Mouse (Mus musculus) brain, embryonic 14.5 days (tissue): Measurements from ENCODE around the gene Polr1c. TPM values are rescaled to one million over a fixed set of nuclear protein-coding genes. Genes with fewer than 3 reads are reported as not detected.
A peak's percentile ranks its signal among the peaks of the same experiment; 100 is the strongest.

ENCODE experiments used
- DNase-seq: peaks from one replicate; pipeline ENCODE4 v3.0.0-alpha.2; 2011; ENCODE audit warnings: low read depth
- CTCF ChIP-seq: fragments of 200-500 bp; IDR thresholded peaks from 2 replicates; pipeline ENCODE4 v1.5.1; 2012; ENCODE audit warnings: inconsistent platforms, mild to moderate bottlenecking, moderate library complexity, borderline replicate concordance; ENCODE audit not compliant: insufficient read depth, insufficient read length; ENCODE audit errors: extremely low read depth
- POLR2A ChIP-seq: fragments of 200-500 bp; IDR thresholded peaks from 2 replicates; pipeline ENCODE4 v1.6.1; 2012; ENCODE audit warnings: mild to moderate bottlenecking, inconsistent platforms, borderline replicate concordance; ENCODE audit not compliant: poor library complexity, insufficient read depth, insufficient read length, severe bottlenecking; ENCODE audit errors: extremely low read depth
- polyA plus RNA-seq: library from polyadenylated mRNA; depleted of rRNA; stranded (reverse); fragments of >200 nt; gene quantifications from 2 replicates; pipeline ENCODE4 v1.2.3, GENCODE M21; 2012; rRNA removed

The Polr1c gene
- polyA plus RNA-seq: 98.2 and 137 TPM in 2 replicates

DNA sequence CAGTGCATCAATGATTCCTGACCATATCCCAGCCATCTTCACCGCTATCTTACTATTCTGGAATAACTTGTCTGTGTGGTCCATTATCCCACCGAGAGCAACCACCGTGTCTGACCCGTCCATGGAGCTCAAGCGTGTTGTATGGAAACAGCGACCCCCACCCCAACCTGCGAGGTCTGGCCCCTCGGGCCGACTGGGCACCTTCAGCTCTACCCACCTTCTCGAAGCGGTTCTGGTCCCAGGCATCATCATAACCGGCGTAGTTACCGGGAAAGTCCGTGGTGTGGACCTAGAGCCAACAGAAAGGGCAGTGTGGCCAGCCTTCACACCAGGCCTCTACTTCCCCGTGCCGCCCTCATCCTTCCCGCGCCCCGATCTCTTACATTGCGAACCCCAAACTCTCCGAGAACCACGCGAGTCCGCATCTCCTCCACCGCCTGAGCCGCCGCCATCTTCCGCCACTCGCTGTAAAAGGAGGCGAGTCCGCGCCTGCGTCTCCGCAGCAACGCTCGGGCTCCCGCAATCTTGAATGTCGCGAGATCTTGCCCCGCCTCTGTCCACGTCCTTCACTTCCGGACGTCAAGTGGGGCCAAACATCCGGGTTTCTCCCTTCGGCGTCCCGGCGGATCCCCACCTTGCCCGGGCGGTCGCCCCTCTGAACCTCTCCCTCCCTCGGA, at the start of gene Polr1c, which contains the start of gene Yipf3:
Gene Polr1c, minus strand, starts transcription at position 543 of the 677 bp plus-strand sequence.
Gene Yipf3, plus strand, starts transcription at position 569 of the 677 bp plus-strand sequence.
- TF ChIP-seq CTCF: no peak
- peak; percentile 59; the same call in 1 of the 2 replicates for TF ChIP-seq POLR2A
- DNase-seq: peak; percentile 98

DNA sequence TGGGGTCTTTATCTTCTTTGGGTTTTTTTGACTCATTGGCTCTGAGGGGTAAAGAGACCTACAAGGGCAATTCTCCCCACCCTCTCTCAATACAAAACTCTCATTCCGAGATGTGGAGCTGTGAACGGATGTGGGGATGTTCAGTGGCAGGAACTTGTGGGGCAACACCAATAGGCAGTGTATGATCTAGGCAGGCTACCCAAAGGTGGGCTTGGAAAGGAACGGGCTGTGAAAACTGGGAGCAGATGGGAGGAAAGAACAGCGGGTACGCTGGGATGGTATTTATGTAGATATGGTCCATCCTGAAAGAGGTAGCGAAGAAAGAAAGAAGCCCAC, 49.1 kb upstream of the Polr1c start:
- TF ChIP-seq CTCF: no peak
- TF ChIP-seq POLR2A: no peak

DNA sequence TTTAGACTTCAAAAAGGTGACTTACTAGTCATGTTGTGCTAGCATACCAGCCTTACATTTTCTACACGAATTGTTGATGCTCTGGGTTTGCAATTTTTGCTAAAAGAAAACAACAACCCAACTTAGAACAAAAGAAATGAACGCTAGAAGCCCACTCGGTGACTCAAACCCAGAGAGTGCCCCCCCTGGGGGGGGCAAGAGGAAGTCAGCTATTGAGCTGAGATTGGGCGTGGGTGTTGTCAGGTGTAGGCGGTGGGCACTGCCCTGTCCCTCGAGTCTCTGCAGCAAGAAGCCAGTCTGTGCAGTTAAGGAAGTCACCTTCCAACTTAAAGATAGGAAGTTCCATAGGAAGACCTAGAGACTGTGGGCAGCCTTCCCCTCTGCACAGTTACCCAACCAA, 48.7 kb upstream of the Polr1c start:
- TF ChIP-seq CTCF (no peak), POLR2A (no peak)
- no peak for DNase-seq

More for the DNA sequence above, 49.1 kb upstream of the Polr1c start:
- DNase-seq: no peak

DNA sequence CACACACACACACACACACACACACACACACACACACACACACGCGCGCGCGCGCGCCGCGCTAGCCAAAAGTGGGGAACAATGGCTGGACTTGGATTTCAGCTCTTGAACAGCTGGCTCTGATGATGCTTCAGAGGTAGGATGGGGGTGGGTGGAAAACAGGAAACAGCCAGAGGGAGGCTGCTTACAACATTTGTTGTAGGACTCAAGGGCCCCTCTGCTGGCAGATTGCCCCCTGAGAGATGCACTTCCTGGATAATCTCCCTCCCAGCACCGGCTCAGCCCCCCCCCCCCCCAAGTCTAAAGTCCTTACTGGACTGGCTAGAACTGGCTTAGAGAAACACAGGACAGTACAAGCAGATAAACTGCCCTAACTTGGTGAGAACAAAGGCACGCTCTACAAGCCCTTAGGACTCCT, 39.8 kb upstream of the Polr1c start:
- no peak for TF ChIP-seq CTCF
- no peak for TF ChIP-seq POLR2A
- DNase-seq: peak; percentile 51

DNA sequence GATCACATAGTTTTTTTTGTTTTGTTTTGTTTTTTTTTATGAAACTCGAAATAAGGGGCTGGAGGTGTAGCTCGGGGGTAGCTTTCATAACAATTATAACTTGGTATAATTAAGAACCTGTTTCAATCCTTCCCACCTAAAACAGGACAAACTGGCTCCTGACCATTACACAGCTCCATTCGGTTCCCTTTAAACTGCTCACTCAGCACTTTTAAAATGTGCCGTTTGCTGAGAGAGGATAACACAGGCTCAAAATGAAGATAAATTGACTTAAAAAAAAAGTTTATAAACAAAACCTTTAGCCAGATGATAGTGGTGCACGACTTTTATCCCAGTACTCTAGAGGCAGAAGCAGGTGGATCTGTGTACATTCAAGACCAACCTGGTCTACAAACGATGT, 37.6 kb upstream of the Polr1c start:
- no peak for TF ChIP-seq POLR2A
- no peak for TF ChIP-seq CTCF

DNA sequence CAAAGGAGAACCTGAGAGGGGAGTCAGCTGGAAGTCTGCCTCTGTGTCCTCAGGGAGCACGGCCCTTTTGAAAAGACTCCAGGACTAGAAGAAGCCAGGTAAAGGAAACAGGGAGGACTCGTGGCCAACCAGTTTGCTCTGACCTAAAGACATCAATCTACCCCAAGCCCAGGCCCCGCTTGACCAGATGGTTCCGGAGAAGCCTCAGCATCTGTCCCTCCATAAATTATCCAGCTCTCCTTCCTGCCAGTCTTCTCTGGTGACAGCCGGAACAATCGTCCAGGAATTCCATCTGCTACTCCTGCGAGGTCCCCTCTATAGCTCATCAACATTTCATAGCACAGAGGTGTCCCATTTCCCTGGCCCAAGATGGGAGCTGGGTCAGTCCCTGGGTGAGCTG, 36.8 kb upstream of the Polr1c start:
- no peak for DNase-seq
- TF ChIP-seq POLR2A (no peak), CTCF (no peak)

More for the DNA sequence above, 37.6 kb upstream of the Polr1c start:
- DNase-seq: no peak

DNA sequence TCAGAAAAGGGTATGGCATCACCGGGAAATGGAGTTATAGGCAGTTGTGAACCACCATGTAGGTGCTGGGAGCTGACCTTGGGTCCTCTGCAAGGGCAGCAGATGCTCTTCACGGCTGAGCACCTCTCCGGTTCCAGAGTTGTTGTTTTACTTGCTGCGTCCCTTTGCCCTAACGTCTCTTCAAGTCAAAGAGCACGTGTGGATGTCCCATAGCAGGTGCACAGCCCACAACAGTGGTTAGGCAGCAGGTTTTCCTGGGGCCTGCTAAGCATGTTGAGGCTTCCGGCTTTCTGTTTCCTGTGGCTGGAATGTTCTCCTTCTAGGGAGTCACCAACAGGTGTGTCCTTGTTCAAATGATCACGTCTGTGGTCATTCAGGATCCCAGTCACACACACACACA, 36.1 kb upstream of the Polr1c start:
- no peak for DNase-seq
- no peak for TF ChIP-seq CTCF
- TF ChIP-seq POLR2A: no peak

DNA sequence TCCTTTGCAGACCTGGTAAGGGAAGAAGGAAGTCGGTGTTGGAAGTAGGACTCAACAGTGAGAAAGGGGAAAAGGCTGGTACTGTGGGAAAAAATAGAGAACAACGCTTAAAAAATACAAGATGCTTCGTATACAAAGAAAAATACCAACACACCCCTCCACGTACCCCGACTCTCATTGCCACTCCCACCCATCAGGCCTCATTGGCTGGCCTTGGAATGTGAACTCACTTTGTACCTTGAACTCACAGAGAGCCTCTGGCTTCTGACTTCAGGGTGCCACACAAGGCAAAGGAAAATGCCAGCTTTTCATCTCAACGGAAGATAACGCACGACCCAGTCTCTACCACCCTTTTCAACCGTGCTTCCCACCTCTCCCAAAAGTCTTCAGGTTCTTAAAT, 35.3 kb upstream of the Polr1c start:
- no peak for TF ChIP-seq CTCF
- DNase-seq: no peak

DNA sequence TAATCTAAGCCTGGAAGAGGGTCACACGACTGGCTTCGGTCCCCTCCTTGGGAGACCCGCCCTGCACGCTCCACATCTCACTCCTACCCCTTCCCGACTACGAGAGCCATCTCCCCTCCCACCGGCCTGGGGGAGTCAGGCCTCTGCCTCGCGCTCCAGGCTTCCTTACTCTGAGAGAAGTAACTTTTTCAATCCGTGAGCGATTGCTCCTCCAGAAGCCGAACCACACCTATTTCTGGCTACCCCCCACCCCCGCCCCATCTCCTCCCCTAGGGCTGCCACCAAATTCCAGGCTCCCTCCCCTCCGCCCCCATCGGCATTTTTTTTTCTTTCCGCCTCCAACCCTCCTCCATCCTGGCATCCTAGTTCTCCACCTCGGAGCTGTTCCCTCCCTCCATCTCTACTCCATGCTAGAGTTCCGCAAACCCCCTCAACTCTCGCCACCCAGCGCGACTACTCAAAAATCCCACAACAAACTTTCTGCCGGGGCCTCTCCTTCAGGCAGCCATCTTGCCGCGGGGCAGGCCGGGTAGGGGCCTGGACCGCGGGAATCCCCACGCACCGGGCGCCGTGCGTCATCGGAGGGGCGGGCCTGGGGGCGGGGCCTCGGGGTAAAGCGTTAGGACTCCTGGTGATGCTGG, 34.7 kb upstream of the Polr1c start, which contains the start of gene Tjap1:
Gene Tjap1, minus strand, starts transcription at position 544 of the 641 bp plus-strand sequence.
- DNase-seq: peak; percentile 95
- TF ChIP-seq POLR2A (peak; percentile 62; the same call in 1 of the 2 replicates), CTCF (no peak)

DNA sequence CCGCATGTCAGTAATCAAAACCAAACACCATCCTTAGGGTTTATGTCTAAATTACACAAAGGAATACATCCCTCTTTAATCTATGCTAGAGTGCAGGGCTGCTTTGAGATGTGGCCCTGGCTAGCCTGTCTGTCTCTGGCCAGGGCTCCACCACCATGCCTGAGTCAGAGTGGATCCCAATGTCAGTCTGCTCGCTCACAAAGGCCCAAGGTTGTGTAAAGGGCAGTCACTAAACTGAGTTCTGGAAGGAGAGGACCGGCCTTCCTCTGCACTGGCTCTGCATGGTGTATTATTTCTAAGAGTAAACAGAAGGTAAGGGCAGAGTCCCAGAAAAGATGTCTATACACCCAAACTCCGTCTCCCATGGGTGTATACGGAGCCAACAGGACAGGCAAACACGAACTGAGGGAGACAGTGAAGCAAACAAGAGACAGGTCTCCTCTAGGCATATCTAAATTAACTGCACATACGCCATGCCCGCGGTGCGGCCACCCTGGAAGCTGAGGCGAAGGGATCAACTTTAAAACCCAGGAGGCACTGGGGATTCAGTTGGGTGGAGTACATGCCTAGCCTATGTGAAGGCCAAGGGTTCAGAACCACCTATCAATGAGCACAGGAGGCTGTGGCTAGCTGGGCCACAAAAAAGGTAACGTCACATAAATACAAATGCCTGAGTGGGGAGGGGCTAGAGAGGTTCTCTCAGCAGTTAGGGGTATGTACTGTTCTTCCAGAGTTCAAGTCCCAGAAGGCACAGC, 30.3 kb upstream of the Polr1c start:
- TF ChIP-seq CTCF (no peak), POLR2A (no peak)
- DNase-seq: no peak

DNA sequence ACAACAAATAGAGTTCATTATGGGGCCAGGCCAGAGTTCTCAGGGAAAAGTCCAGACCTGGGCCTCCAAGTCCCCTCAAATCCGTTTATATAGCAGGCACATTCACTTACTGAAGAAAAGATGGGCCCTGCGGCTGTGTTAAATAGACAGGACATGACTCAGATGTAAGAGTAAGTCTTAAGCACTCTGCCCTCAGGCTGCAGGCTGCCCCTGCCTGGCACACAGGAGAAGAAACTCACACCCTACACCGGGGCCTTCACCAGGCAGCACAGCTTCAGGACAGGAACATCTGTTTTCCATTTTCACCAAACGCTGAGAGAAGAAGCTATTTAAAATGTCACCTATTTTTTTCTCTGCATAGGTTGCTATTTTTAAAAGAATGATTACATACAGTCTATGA, 29.7 kb upstream of the Polr1c start:
- DNase-seq: no peak
- TF ChIP-seq CTCF: no peak
- TF ChIP-seq POLR2A: no peak

DNA sequence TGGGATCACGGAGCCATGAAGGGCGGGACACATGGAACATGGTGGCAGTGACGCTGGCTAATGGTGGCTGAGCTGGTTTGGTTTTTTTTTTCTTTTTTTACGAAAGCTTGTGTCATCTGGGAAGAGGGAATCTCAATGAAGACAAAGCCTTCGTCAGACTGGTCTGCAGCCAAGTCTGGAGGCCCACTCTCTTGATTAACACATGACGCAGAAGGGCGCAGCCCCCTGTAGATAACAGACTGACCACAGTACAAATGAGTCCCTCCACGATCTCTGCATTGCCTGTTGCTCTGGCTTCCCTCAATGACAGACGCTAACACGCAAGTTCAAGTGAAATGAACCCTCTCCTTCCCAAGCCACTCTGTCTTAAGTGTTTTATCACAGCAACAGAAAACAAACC, 27.7 kb upstream of the Polr1c start:
- no peak for DNase-seq
- no peak for TF ChIP-seq CTCF
- TF ChIP-seq POLR2A: no peak

DNA sequence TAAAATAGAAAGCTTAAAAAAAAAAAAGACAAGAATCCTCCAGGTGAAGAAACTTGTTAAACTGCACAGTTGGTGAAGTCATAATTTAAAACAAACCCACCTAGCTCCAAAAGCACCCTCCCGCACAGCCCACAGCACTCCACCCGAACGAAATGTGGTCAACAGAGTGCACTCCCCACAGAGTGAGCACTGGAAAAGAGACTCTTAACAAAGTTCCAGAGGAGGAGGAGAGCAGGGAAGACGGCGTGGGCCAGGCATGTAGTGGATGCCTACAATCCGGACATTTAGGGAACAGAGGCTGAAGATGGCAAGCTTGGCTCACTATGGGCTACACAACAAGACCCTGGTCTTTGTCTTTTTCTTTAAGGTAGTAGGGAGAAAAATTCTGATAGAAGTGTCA, 27.2 kb upstream of the Polr1c start:
- TF ChIP-seq POLR2A: no peak
- no peak for TF ChIP-seq CTCF

More for the DNA sequence above, 27.2 kb upstream of the Polr1c start:
- DNase-seq: no peak
